Mouse (Mus musculus) liver, embryonic 12.5 days (tissue): Measurements from ENCODE around the gene Ngly1. TPM values are rescaled to one million over a fixed set of nuclear protein-coding genes. Genes with fewer than 3 reads are reported as not detected.

Source experiments
- ATAC-seq: fragments of 200-750 bp; cut with Nextera tagmentation; 2 replicates; pipeline ENCODE4 v1.8.0; 2017; ENCODE audit warnings: moderate number of reproducible peaks, mild to moderate bottlenecking, moderate library complexity
- H3K27ac ChIP-seq: fragments of 300-500 bp; sonication (generic); 2 replicates; pipeline ENCODE4 v1.5.1; 2016; ENCODE audit warnings: mild to moderate bottlenecking
- H3K27me3 ChIP-seq: fragments of 300-500 bp; sonication (generic); replicated peaks from 2 replicates; pipeline ENCODE4 v1.6.1; 2016; ENCODE audit warnings: mild to moderate bottlenecking, moderate library complexity
- H3K36me3 ChIP-seq: fragments of 300-500 bp; sonication (generic); 2 replicates; pipeline ENCODE4 v1.6.1; 2016; ENCODE audit warnings: mild to moderate bottlenecking, moderate library complexity
- H3K4me1 ChIP-seq: fragments of 300-500 bp; sonication (generic); 2 replicates; pipeline ENCODE4 v1.6.1; 2016
- H3K4me2 ChIP-seq: fragments of 300-500 bp; sonication (generic); 2 replicates; pipeline ENCODE4 v1.6.1; 2016; ENCODE audit warnings: mild to moderate bottlenecking, moderate library complexity
- H3K4me3 ChIP-seq: fragments of 300-500 bp; sonication (generic); 2 replicates; pipeline ENCODE4 v1.5.1; 2016; ENCODE audit warnings: mild to moderate bottlenecking, moderate library complexity
- H3K9ac ChIP-seq: fragments of 300-500 bp; sonication (generic); 2 replicates; pipeline ENCODE4 v1.6.1; 2016; ENCODE audit warnings: mild to moderate bottlenecking, moderate library complexity
- H3K9me3 ChIP-seq: fragments of 300-500 bp; sonication (generic); replicated peaks from 2 replicates; pipeline ENCODE4 v1.6.1; 2016; ENCODE audit warnings: mild to moderate bottlenecking, moderate library complexity
- WGBS: fragments of 180-500 bp; shearing (Covaris S2); methylation state at CpG from one replicate; pipeline ENCODE4 v1.1.7; 2016; ENCODE audit not compliant: insufficient replicate concordance; 5-methylcytosine and 5-hydroxymethylcytosine counted together
- polyA plus RNA-seq: library from polyadenylated mRNA; unstranded; fragments of >200 nt; fragmentation: Nextera tagmentation; extraction: Ambion mirVana; gene quantifications from 2 replicates; pipeline ENCODE4 v1.2.1, GENCODE M21; 2016

Gene Ngly1
- polyA plus RNA-seq, 1 experiment from 2014 or later = 23.0 TPM

GRCm38 (mm10) chr14:16359704-16360103 is 110.6 kb downstream of the Ngly1 start:
- no peak overlapping the region for H3K4me3 ChIP-seq
- H3K9me3 ChIP-seq = no peaks in the 10 kb centered on the region
- peak overlapping the region; percentile 27; the same call in 1 of the 2 replicates for H3K9ac ChIP-seq
- peaks cover 28% of the 10 kb centered on the region for H3K4me1 ChIP-seq
- 0 out of 2 replicates have a peak overlapping the region, but pooled peaks have one; percentile 10 for H3K27ac ChIP-seq
- peak; percentile 84 for ATAC-seq
- no peaks in the 10 kb centered on the region for H3K27me3 ChIP-seq
- no peaks in the 10 kb centered on the region for H3K36me3 ChIP-seq
- WGBS = 16% methylated on average over 1 of the region's 1 CpGs
- H3K4me2 ChIP-seq = peak overlapping the region; percentile 40

Other genes with a start within 250 kb of the Ngly1 start
- 1.7 and 1.9 TPM in 2 replicates for gene Oxsm, start 528 bp downstream of the Ngly1 start, polyA plus RNA-seq
- 36.9 and 37.8 TPM in 2 replicates for gene Top2b, start 115.9 kb downstream of the Ngly1 start, polyA plus RNA-seq